Mouse (Mus musculus) yolk sac, embryonic 10.5 days (tissue): ENCODE results near the gene Gm20388.

ENCODE experiments used
- DNase-seq: peaks from one replicate; pipeline ENCODE4 v3.0.0-alpha.2; 2017; ENCODE audit warnings: low spot score

Gene Gm20388

GRCm38 (mm10) chr8:121687455-121688161 is 1777.0 kb downstream of the Gm20388 start:
- DNase-seq = no peak

- DNase-seq = no peak
Observed at GRCm38 (mm10) chr8:121688496-121688895, 1777.9 kb downstream of the Gm20388 start.

GRCm38 (mm10) chr8:121694453-121694852 is 1783.8 kb downstream of the Gm20388 start:
- DNase-seq = no peak

GRCm38 (mm10) chr8:121695585-121696184 is 1785.0 kb downstream of the Gm20388 start:
- no peak for DNase-seq

- DNase-seq = peak; percentile 15
Observed at GRCm38 (mm10) chr8:121697735-121698614, 1787.3 kb downstream of the Gm20388 start.

GRCm38 (mm10) chr8:121698615-121699101 is 1788.0 kb downstream of the Gm20388 start:
- no peak for DNase-seq

GRCm38 (mm10) chr8:121699936-121700335 is 1789.3 kb downstream of the Gm20388 start:
- no peak for DNase-seq

GRCm38 (mm10) chr8:121705174-121705573 is 1794.5 kb downstream of the Gm20388 start:
- DNase-seq = no peak

GRCm38 (mm10) chr8:121706956-121707355 is 1796.3 kb downstream of the Gm20388 start:
- DNase-seq = no peak

- no peak for DNase-seq
Observed at GRCm38 (mm10) chr8:121708406-121708805, 1797.8 kb downstream of the Gm20388 start.

- DNase-seq = no peak
Observed at GRCm38 (mm10) chr8:121717502-121717901, 1806.9 kb downstream of the Gm20388 start.

- peak; percentile 76 for DNase-seq
Observed at GRCm38 (mm10) chr8:121717982-121718425, 1807.4 kb downstream of the Gm20388 start.

- DNase-seq = no peak
Observed at GRCm38 (mm10) chr8:121718925-121719324, 1808.3 kb downstream of the Gm20388 start.

- no peak for DNase-seq
Observed at GRCm38 (mm10) chr8:121721072-121721471, 1810.4 kb downstream of the Gm20388 start.

GRCm38 (mm10) chr8:121723846-121724245 is 1813.2 kb downstream of the Gm20388 start:
- DNase-seq = no peak

- DNase-seq = no peak
Observed at GRCm38 (mm10) chr8:121727164-121727563, 1816.5 kb downstream of the Gm20388 start.

GRCm38 (mm10) chr8:121729323-121729722 is 1818.7 kb downstream of the Gm20388 start, which contains the start of gene Jph3:
Gene Jph3 (plus strand): TSS chr8:121729623.
- DNase-seq = no peak

- no peak for DNase-seq
Observed at GRCm38 (mm10) chr8:121729754-121730153, 1819.1 kb downstream of the Gm20388 start.

GRCm38 (mm10) chr8:121730170-121730569 is 1819.5 kb downstream of the Gm20388 start:
- no peak for DNase-seq

- no peak for DNase-seq
Observed at GRCm38 (mm10) chr8:121730646-121731045, 1820.0 kb downstream of the Gm20388 start.

GRCm38 (mm10) chr8:121731060-121731459 is 1820.4 kb downstream of the Gm20388 start:
- DNase-seq = no peak
